Mouse (Mus musculus) spleen, adult 2 months (tissue): Measurements from ENCODE around the gene Unk.

Experiments
- CTCF ChIP-seq: fragments of 200-500 bp; IDR thresholded peaks from 2 replicates; pipeline ENCODE4 v1.5.1; 2011; ENCODE audit warnings: mild to moderate bottlenecking, inconsistent platforms; ENCODE audit not compliant: insufficient read depth, insufficient read length, insufficient replicate concordance; ENCODE audit errors: extremely low read depth
- POLR2A ChIP-seq: fragments of 200-500 bp; IDR thresholded peaks from 2 replicates; pipeline ENCODE4 v1.6.1; 2011; ENCODE audit warnings: low read depth, low read length, inconsistent platforms

DNA sequence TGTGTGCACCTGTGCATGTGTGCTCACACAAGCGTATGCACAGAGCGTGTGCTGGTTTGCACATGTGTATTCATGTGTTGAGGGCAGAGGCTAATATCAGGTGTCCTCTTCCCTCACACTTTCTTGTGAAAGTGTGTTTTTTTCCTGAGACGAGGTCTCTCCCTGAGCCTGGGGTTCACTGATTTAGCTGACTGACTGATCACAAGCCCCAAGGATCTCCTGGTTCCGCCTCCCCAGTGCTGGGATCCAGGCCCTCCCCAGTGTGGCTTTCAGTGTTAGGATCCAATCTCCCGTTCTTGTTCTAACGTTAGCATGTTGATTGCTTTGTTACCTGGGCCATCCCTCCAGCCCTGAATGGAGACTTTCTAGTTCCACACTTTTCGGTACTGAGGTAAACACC lies 70.7 kb downstream of the Unk start:
- TF ChIP-seq CTCF (no peak), POLR2A (no peak)
